Mouse (Mus musculus) MEL (cell line): Measurements from ENCODE around the gene Gstm6. TPM values are rescaled to one million over a fixed set of nuclear protein-coding genes. Genes with fewer than 3 reads are reported as not detected.

Experiments used
- DNase-seq: peaks from one replicate; pipeline ENCODE4 v3.0.0; 2011; ENCODE audit warnings: low read depth, low spot score
- H3K27ac ChIP-seq: 2 replicates; pipeline ENCODE4 v1.5.1; 2012; ENCODE audit warnings: low read depth, mild to moderate bottlenecking, control low read depth, low read length, moderate library complexity; ENCODE audit not compliant: control insufficient read depth
- H3K27me3 ChIP-seq, 2 experiments: fragments of 150-350 bp in 1 of 2; sonication (generic) in 1 of 2; 2 replicates each; pipeline ENCODE4 v1.6.1; 2012; ENCODE audit warnings: low read length in 2 of 2, mild to moderate bottlenecking in 2 of 2, improper control_type of control experiment in 1 of 2, moderate library complexity in 1 of 2; ENCODE audit not compliant: insufficient read depth in 2 of 2, control insufficient read depth in 1 of 2
- H3K36me3 ChIP-seq, 2 experiments: 2 replicates each; pipeline ENCODE4 v1.6.1; 2012 to 2014; ENCODE audit warnings: low read length in 2 of 2, improper control_type of control experiment in 1 of 2, inconsistent platforms in 1 of 2, mild to moderate bottlenecking in 1 of 2; ENCODE audit not compliant: insufficient read depth in 2 of 2, control insufficient read depth in 1 of 2
- H3K4me1 ChIP-seq, 2 experiments: fragments of 150-350 bp in 1 of 2; sonication (generic) in 1 of 2; 2 replicates each; pipeline ENCODE4 v1.6.1; 2012; ENCODE audit warnings: low read length in 2 of 2, improper control_type of control experiment in 1 of 2, mild to moderate bottlenecking in 1 of 2; ENCODE audit not compliant: insufficient read depth in 2 of 2, control insufficient read depth in 1 of 2
- H3K4me3 ChIP-seq, 2 experiments: fragments of 150-350 bp in 1 of 2; sonication (generic) in 1 of 2; 2 replicates each; pipeline ENCODE4 v1.5.1; 2012; ENCODE audit warnings: low read depth in 2 of 2, low read length in 2 of 2, mild to moderate bottlenecking in 2 of 2, moderate library complexity in 2 of 2, control low read depth in 1 of 2, improper control_type of control experiment in 1 of 2; ENCODE audit not compliant: control insufficient read depth in 1 of 2, insufficient read depth in 1 of 2
- H3K79me2 ChIP-seq: 2 replicates; pipeline ENCODE4 v1.6.1; 2012; ENCODE audit warnings: mild to moderate bottlenecking, low read length, moderate library complexity; ENCODE audit not compliant: control insufficient read depth, poor library complexity, insufficient read depth
- H3K9ac ChIP-seq: 2 replicates; pipeline ENCODE4 v1.6.1; 2012; ENCODE audit warnings: low read depth, mild to moderate bottlenecking, control low read depth, low read length, moderate library complexity; ENCODE audit not compliant: control insufficient read depth, poor library complexity, severe bottlenecking
- H3K9me3 ChIP-seq: fragments of 150-350 bp; sonication (generic); replicated peaks from 2 replicates; pipeline ENCODE4 v1.6.1; 2012; ENCODE audit warnings: mild to moderate bottlenecking, low read length, improper control_type of control experiment, moderate library complexity; ENCODE audit not compliant: insufficient read depth
- BHLHE40 ChIP-seq: IDR thresholded peaks from 2 replicates; pipeline ENCODE4 v1.6.1; 2012; ENCODE audit warnings: low read depth, mild to moderate bottlenecking, inconsistent platforms, low read length, improper control_type of control experiment, borderline replicate concordance
- CHD1 ChIP-seq: IDR thresholded peaks from 2 replicates; pipeline ENCODE4 v1.6.1; 2012; ENCODE audit warnings: low read depth, mild to moderate bottlenecking, inconsistent platforms, low read length, improper control_type of control experiment
- CTCF ChIP-seq, 3 experiments: IDR thresholded peaks in 2 of 3; conservative IDR thresholded peaks in 1 of 3; 2 replicates each; pipeline ENCODE4 v1.5.1; 2011 to 2012; ENCODE audit warnings: low read length in 3 of 3, low read depth in 2 of 3, mild to moderate bottlenecking in 2 of 3, improper control_type of control experiment in 1 of 3, inconsistent platforms in 1 of 3, mixed read lengths in 1 of 3, moderate library complexity in 1 of 3; ENCODE audit not compliant: control insufficient read depth in 1 of 3, insufficient read depth in 1 of 3, poor library complexity in 1 of 3, severe bottlenecking in 1 of 3
- EP300 ChIP-seq, 2 experiments: IDR thresholded peaks; 2 replicates each; pipeline ENCODE4 v1.6.1; 2011; ENCODE audit warnings: improper control_type of control experiment in 2 of 2, low read length in 2 of 2, low read depth in 1 of 2, mild to moderate bottlenecking in 1 of 2
- GATA1 ChIP-seq: IDR thresholded peaks from 2 replicates; pipeline ENCODE4 v1.6.1; 2011; ENCODE audit warnings: low read depth, low read length, improper control_type of control experiment
- HCFC1 ChIP-seq: IDR thresholded peaks from 2 replicates; pipeline ENCODE4 v1.6.1; 2012; ENCODE audit warnings: low read depth, mild to moderate bottlenecking, inconsistent platforms, low read length, improper control_type of control experiment, moderate library complexity
- JUND ChIP-seq: IDR thresholded peaks from 2 replicates; pipeline ENCODE4 v1.6.1; 2011; ENCODE audit warnings: low read depth, mild to moderate bottlenecking, improper control_type of control experiment, low read length
- KAT2A ChIP-seq: conservative IDR thresholded peaks from 2 replicates; pipeline ENCODE4 v1.6.1; 2012; ENCODE audit warnings: low read depth, low read length, improper control_type of control experiment, inconsistent platforms
- MAX ChIP-seq: IDR thresholded peaks from 2 replicates; pipeline ENCODE4 v1.6.1; 2011; ENCODE audit warnings: low read length, improper control_type of control experiment
- MAZ ChIP-seq: IDR thresholded peaks from 2 replicates; pipeline ENCODE4 v1.6.1; 2012; ENCODE audit warnings: low read depth, mild to moderate bottlenecking, inconsistent platforms, low read length, improper control_type of control experiment
- MXI1 ChIP-seq: IDR thresholded peaks from 2 replicates; pipeline ENCODE4 v1.6.1; 2011; ENCODE audit warnings: mild to moderate bottlenecking, low read depth, low read length, improper control_type of control experiment
- MYC ChIP-seq: IDR thresholded peaks from 2 replicates; pipeline ENCODE4 v1.6.1; 2011; ENCODE audit warnings: low read depth, mild to moderate bottlenecking, low read length, improper control_type of control experiment, moderate library complexity
- NELFE ChIP-seq: IDR thresholded peaks from 2 replicates; pipeline ENCODE4 v1.6.1; 2011; ENCODE audit warnings: low read depth, low read length, improper control_type of control experiment
- NRF1 ChIP-seq: IDR thresholded peaks from 2 replicates; pipeline ENCODE4 v1.6.1; 2014; ENCODE audit warnings: low read depth, mild to moderate bottlenecking, inconsistent platforms, low read length, improper control_type of control experiment, moderate library complexity; ENCODE audit not compliant: poor library complexity, insufficient read depth, severe bottlenecking
- POLR2AphosphoS2 ChIP-seq: IDR thresholded peaks from 2 replicates; pipeline ENCODE4 v1.6.1; 2011; ENCODE audit warnings: low read length, improper control_type of control experiment
- POLR2AphosphoS5 ChIP-seq: IDR thresholded peaks from 2 replicates; pipeline ENCODE4 v1.6.1; 2012; ENCODE audit warnings: low read depth, borderline replicate concordance, mild to moderate bottlenecking, inconsistent platforms, low read length, moderate library complexity, mixed read lengths
- SMC3 ChIP-seq: IDR thresholded peaks from 2 replicates; pipeline ENCODE4 v1.6.1; 2011; ENCODE audit warnings: low read depth, low read length, improper control_type of control experiment
- TAL1 ChIP-seq: IDR thresholded peaks from 2 replicates; pipeline ENCODE4 v1.6.1; 2012; ENCODE audit warnings: mild to moderate bottlenecking, inconsistent platforms, low read length, moderate library complexity, mixed read lengths
- TBP ChIP-seq: IDR thresholded peaks from 2 replicates; pipeline ENCODE4 v1.8.0; 2011; ENCODE audit warnings: low read depth, low read length, improper control_type of control experiment
- ZKSCAN1 ChIP-seq: IDR thresholded peaks from 2 replicates; pipeline ENCODE4 v1.6.1; 2012; ENCODE audit warnings: low read depth, mild to moderate bottlenecking, inconsistent platforms, low read length, improper control_type of control experiment, moderate library complexity
- ZMIZ1 ChIP-seq: IDR thresholded peaks from 2 replicates; pipeline ENCODE4 v1.6.1; 2012; ENCODE audit warnings: low read depth, mild to moderate bottlenecking, inconsistent platforms, low read length, improper control_type of control experiment, moderate library complexity
- ZNF384 ChIP-seq: IDR thresholded peaks from 2 replicates; pipeline ENCODE4 v1.6.1; 2012; ENCODE audit warnings: low read depth, mild to moderate bottlenecking, inconsistent platforms, low read length, improper control_type of control experiment
- polyA plus RNA-seq, 2 experiments: library from polyadenylated mRNA; stranded (reverse) in 1 of 2; unstranded in 1 of 2; fragments of >175 nt in 1 of 2; fragments of >200 nt in 1 of 2; gene quantifications; 2 replicates each; pipeline versions ENCODE4 v1.2.1 to v1.2.4; 2012; ENCODE audit warnings: low replicate concordance in 2 of 2, low read depth in 1 of 2; ENCODE audit not compliant: insufficient read length in 2 of 2, insufficient read depth in 1 of 2, missing spikeins in 1 of 2
- total RNA-seq: library from RNA; depleted of rRNA; stranded (reverse); fragments of 300-350 nt; gene quantifications from 2 replicates; pipeline ENCODE4 v1.2.3, GENCODE M21; 2012

Gene Gstm6
- total and polyA plus RNA-seq, 3 experiments = 0.13 TPM; not detected in 2

GRCm38 (mm10) chr3:107905942-107906341 lies 37.6 kb downstream of the Gstm6 start:
- Histone ChIP-seq H3K27ac (no peak overlapping the region), H3K4me3 (no peak overlapping the region), H3K36me3 (peaks cover 0 to 9% of the 10 kb centered on the region in 2 experiments; a peak in 2 of 4 replicates), H3K4me1 (peaks cover 0 to 12% of the 10 kb centered on the region in 2 experiments; a peak in 2 of 4 replicates), H3K79me2 (no peaks in the 10 kb centered on the region), H3K27me3 (no peaks in the 10 kb centered on the region; a peak in 1 of 4 replicates), H3K9ac (no peak overlapping the region), H3K9me3 (no peaks in the 10 kb centered on the region)
- TF ChIP-seq EP300 (IDR thresholded peaks at IDR 0.05; ENCODE audit: low read depth in 1 of 2, low read length in 2 of 2) (peak; percentile 36 to 38; a peak in 2 of 4 replicates), JUND (no peak), TAL1 (peak; percentile 29), GATA1 (peak; percentile 54), POLR2AphosphoS5 (no peak)
- peak; percentile 24 for DNase-seq

- Histone ChIP-seq H3K4me1 (peaks cover 5 to 15% of the 10 kb centered on the region in 2 experiments; a peak in 3 of 4 replicates), H3K36me3 (peaks cover 0 to 15% of the 10 kb centered on the region in 2 experiments; a peak in 2 of 4 replicates), H3K4me3 (no peak overlapping the region), H3K27me3 (no peaks in the 10 kb centered on the region), H3K79me2 (no peaks in the 10 kb centered on the region), H3K9ac (no peak overlapping the region), H3K27ac (no peak overlapping the region), H3K9me3 (no peaks in the 10 kb centered on the region)
- DNase-seq = no peak
- TF ChIP-seq NRF1 (no peak), NELFE (no peak), SMC3 (no peak), EP300 (IDR thresholded peaks at IDR 0.05; ENCODE audit: low read depth in 1 of 2, low read length in 2 of 2) (no peak), HCFC1 (no peak), CTCF (IDR thresholded peaks at IDR 0.05 in 2 of 3, conservative IDR thresholded peaks at IDR 0.05 in 1 of 3; ENCODE audit: control insufficient read depth in 1 of 3, insufficient read depth in 1 of 3, low read depth in 2 of 3, low read length in 3 of 3, poor library complexity in 1 of 3, severe bottlenecking in 1 of 3) (no peak), MXI1 (no peak), MYC (no peak), CHD1 (no peak), TBP (no peak), MAX (no peak), ZKSCAN1 (no peak), KAT2A (no peak), POLR2AphosphoS2 (no peak), ZNF384 (no peak), GATA1 (no peak), MAZ (no peak), BHLHE40 (no peak), ZMIZ1 (no peak)
Measured at GRCm38 (mm10) chr3:107900955-107901673, 42.4 kb downstream of the Gstm6 start.
